Mouse (Mus musculus) lung, postnatal 25 days (tissue): ENCODE measurements at regions not wholly inside any gene's neighbourhood (a gene's known extent, or its start where the extent isn't known, plus 50 kb on each side); places are given as distances from the start of the nearest gene placed in this dataset.

Source experiments
- DNase-seq: peaks from one replicate; pipeline ENCODE4 v3.0.0; 2022; ENCODE audit warnings: low spot score

DNA sequence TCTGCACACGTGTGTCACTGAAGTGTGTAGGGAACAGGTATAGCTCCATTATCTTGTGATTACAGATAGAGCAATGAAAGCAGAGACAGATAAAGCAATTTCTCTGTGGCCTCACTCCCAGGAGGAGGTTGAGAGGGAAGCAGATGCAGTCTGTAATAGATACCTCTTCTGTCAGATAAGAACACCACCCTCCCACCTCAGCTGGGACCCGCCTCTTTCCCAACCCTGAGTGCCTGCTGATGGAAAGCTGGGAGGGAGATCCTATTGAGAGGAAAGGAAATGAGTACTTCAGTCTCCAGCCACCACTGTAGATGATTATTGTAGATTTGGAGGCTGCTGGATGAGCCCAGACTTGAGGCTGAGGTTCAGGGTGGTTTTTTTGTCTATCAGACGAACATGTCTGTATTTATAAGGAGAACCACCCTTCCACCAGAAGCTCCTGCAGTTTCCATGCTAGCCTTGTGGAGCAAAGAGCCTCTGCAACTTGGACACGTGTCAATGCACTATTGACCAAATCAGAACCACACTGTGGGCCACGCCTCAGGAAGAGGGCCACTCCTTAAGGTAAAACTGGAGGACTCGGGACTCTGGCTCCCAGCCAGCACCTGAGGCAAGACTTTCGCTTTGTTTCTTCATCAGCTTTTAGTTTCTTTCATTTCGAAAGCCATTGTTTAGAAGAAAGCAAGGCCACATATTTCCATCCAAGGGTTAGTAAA, 55.3 kb upstream of the Plekha5 start:
- peak; percentile 56 for DNase-seq

- DNase-seq = no peak
These were observed 56.6 kb upstream of the Plekha5 start for GRCm38 (mm10) chr6:140367303-140367702.

DNA sequence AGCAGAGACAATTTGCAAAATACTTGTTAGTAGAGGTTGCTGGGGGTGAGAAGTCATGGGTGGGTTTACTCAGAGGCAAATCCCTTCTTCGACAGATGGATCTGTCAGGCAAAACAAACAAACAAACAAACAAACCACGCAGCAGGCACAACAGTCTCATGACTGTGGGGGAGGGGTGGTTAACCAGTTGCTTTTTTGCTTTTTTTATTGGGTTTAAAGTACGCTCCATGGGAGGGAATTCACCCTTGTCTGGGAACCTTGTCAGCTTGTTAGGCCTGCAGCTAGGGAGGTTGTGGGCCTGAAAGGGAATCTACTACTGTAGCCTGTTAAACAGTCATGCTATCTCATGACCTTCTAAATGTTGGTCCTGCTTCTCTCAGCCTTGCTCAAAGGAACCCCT, 57.1 kb upstream of the Plekha5 start:
- DNase-seq = no peak

GRCm38 (mm10) chr6:140360996-140361395, 62.9 kb upstream of the Plekha5 start:
- no peak for DNase-seq

- no peak for DNase-seq
These were observed 66.0 kb upstream of the Plekha5 start for GRCm38 (mm10) chr6:140357901-140358300.

- no peak for DNase-seq
These were observed 66.6 kb upstream of the Plekha5 start for GRCm38 (mm10) chr6:140357300-140357699.

DNA sequence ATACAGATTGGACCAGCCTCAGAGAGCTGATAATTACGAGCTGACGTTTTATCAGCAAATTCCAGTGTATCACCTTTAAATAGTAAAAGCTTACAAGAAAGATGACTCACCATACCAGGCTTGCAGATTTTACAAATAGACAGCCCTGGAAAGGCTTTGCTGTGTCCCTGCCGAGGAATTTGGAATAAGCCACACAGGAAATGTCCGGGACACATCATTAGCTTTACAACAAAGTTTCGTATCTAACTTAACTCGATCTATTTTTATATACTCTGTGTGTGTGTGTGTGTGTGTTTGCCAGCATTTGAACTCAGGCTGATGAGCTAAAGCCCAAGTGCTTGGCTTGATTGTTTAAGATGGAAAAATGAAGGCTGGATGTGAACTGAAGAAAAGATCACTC, 69.8 kb upstream of the Plekha5 start:
- peak; percentile 26 for DNase-seq

- DNase-seq = no peak
These were observed 70.2 kb upstream of the Plekha5 start for GRCm38 (mm10) chr6:140353610-140354009.

- no peak for DNase-seq
These were observed 72.3 kb upstream of the Plekha5 start for GRCm38 (mm10) chr6:140351365-140352095.

DNA sequence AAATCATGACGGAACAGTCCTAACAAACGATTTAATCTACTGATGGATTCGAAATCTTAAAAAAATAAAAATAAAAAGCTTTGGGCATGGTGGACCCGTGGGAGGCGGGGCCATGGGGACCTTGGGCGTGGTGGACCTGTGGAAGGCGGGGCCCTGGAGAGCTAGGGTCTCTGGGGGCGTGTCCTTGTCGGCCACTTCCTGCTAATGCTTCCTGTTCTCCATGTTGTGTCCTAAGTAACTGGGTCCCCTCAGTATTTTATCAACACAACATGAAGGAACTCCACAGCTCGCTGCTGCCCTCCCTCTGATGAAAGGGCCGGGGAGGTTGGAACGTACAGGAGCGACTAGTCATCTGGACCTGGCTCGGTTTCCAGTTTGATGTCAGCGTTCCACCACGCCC, 75.3 kb upstream of the Plekha5 start:
- DNase-seq = no peak

DNA sequence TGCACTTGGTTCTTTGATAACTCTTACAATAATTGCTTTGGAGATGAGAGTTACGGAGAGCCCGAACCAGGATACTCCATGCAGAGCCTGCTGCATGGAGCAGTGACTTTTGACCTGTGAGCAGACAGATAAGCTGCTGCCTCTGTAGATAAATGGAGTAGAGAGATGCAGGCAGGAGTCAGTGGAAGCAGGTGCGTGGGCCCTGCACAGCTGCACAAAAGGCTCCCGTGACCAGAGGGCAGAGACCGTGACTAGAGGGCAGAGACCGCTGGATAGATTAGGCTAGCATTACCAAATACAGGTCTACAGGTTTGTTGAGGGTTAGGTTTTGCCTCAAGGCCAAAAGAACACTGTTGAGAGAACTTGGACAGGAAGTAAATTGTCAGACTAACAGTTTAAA, 76.9 kb upstream of the Plekha5 start:
- DNase-seq = no peak

- DNase-seq = no peak
These were observed 80.2 kb upstream of the Plekha5 start for GRCm38 (mm10) chr6:140343638-140344037.

- DNase-seq = no peak
These were observed 81.0 kb upstream of the Plekha5 start for GRCm38 (mm10) chr6:140342881-140343280.

DNA sequence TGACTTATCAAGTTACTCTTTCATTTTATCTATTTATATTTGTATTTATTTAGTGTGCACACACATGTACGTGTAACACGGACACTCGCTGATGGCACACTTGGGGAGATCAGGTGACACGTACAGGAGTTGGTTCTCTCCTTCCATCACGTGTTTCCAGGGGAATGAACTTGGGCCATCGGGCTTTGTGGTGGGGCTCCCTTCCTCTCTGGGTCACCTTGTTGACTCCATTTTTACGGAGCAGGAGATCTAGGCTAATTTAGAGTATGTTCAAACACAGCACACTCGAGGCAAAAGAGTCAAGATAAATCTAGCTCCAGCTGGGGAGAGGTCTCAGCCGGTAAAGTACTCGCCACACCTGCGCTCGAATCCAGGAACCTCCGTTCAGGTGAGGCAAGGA, 84.1 kb upstream of the Plekha5 start:
- no peak for DNase-seq

DNA sequence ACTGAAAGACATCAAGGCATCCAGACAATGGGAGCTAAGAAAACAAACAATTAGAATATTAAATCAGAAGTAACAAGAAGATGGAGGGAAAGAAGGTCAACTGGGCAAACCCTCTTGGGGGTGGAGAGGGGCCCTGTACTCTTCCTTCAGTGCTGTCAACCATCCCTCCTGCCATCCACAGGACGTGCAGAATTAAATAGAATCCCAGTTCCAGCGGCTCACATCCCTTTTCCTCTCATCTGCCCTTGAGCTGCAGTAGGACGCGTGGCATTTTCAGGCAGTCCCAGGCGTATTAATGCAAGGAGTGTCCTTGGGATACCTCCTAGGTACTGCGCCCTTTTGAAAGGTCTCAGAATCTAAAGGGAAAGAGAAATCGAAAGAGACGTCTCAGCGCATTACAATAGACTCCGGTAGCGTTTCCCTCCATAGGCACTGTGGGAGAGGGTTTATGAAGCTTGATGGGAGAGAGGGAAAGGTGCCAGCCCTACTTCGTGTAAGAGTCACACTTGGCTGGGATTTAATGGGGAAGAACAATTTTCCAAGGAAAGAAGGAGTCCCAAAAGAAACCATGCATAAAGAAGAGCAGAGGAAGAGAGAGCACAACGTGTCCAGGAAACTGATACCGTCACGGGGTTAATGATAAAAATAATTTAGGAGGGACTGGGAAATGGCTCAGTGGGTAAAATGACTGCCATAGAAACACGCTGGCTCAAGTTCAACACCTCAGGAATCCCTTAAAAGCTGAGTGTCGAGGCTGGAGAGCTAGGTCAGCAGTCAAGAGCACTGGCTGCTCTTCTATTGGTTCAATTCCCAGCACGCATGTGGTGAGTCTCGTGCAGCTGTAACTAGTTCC, 85.7 kb upstream of the Plekha5 start:
- no peak for DNase-seq

DNA sequence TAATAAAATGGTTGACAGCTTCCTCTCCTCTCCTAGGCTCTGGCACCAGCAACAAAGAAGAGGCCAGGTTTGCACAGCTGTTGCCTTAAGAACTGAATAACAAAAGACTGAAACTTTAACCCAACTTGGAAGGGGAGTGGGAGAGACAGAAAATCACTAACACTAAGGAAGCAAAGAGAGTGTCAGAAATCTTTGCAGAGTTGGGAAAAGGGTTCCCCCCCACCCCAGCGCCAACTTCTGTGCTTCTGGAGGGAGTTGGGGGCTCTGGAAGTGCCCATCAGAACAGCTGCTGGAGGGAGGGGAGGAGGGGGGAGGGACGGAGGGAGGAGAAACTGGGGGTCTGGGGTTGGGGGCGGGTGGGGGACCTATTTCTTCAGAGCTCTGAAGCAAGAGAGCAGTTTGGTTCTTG, 86.8 kb upstream of the Plekha5 start:
- DNase-seq = no peak

GRCm38 (mm10) chr6:140336414-140336941, 87.4 kb upstream of the Plekha5 start:
- DNase-seq = no peak

DNA sequence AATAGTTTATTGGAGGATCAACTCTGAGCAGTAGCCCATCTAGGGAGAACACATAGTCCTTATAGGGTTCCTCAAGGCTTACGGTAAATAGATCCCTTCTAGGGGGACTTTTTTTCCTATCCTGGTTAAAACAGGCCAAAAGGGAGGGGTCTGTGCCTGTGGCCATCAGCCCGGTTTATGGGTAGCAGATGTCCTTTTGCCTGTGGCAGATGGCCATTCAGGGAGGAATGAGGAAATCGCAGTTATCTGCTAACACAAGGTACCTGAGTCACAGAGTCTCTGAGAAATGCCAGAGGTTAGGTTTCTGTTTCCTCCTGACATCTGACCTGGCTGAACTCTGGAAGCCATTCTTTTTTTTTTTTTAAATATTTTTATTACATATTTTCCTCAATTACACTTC, 90.5 kb upstream of the Plekha5 start:
- no peak for DNase-seq

DNA sequence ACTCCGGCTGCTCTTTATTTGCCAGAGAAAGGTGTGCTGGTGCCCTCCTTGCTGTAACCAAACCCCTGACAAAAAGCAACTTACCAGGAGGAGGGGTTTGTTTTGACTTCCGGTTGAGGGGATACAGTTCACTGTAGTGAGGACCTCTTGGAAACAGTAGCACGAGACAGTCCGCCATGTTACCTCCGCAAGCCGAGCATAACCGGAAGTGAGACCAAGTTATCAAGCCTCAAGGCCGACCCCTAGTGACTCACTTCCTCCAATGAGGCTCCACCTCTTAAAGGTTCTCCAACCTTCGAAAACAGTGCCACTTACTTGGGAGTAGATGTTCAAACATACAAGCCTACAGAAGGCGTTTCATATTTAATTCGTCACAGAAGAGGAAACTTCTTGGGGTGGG, 115.2 kb upstream of the Plekha5 start:
- no peak for DNase-seq

GRCm38 (mm10) chr6:140306811-140307558, 116.9 kb upstream of the Plekha5 start:
- DNase-seq = no peak

- DNase-seq = no peak
These were observed 119.7 kb upstream of the Plekha5 start for GRCm38 (mm10) chr6:140304105-140304504.
